In genomic region chr5:37257243-37257642, GRCm38 (mm10) we compare ENCODE assay signal across 10 mouse cellular contexts. TPM values are rescaled to one million over a fixed set of nuclear protein-coding genes. Genes with fewer than 3 reads are reported as not detected.
DNase-seq lines count a peak whose midpoint lies in the region; ATAC-seq and TF ChIP-seq lines count a peak whose summit lies in the region.
"Had no signal": no experiment of that assay in that cellular context is flagged by ENCODE, and none has a peak within 500 bp of the region (broad histone marks: within the 10 kb centered on the region; RNA-seq: fewer than 3 reads in every experiment).

No protein-coding gene starts in this region.

- H3K4me2 ChIP-seq in hindbrain, embryonic 14.5 days (replicated peaks), result no peak overlapping the region
- no peak overlapping the region for H3K4me2 ChIP-seq in hindbrain, embryonic 16.5 days (ENCODE audit: low read length)
- H3K4me2 ChIP-seq in embryonic facial prominence, embryonic 11.5 days (ENCODE audit: low read depth, low read length), result no peak overlapping the region
- H3K4me2 ChIP-seq in stomach, postnatal 0 days (replicated peaks; ENCODE audit: low read depth), result no peak overlapping the region
- H3K4me2 ChIP-seq: hindbrain, embryonic 15.5 days; limb, embryonic 15.5 days had no signal

- 63% methylated on average over 5 of the region's 5 CpGs for WGBS in hindbrain, embryonic 14.5 days
- 54% methylated on average over 5 of the region's 5 CpGs for WGBS in hindbrain, embryonic 16.5 days
- WGBS in embryonic facial prominence, embryonic 11.5 days, result 51% methylated on average over 5 of the region's 5 CpGs
- 45% methylated on average over 5 of the region's 5 CpGs for WGBS in stomach, postnatal 0 days

- H3K27me3 ChIP-seq in hindbrain, embryonic 14.5 days (ENCODE audit: control insufficient read depth, insufficient read depth, low read length), result no peaks in the 10 kb centered on the region
- H3K27me3 ChIP-seq in hindbrain, embryonic 16.5 days (replicated peaks; ENCODE audit: control insufficient read depth, insufficient read depth, low read length), result no peaks in the 10 kb centered on the region
- no peaks in the 10 kb centered on the region for H3K27me3 ChIP-seq in embryonic facial prominence, embryonic 11.5 days (ENCODE audit: control insufficient read depth, insufficient read depth, low read length)
- no peaks in the 10 kb centered on the region for H3K27me3 ChIP-seq in stomach, postnatal 0 days (ENCODE audit: control insufficient read depth, insufficient read depth, low read length)
- H3K27me3 ChIP-seq: hindbrain, embryonic 15.5 days; limb, embryonic 15.5 days had no signal

- ATAC-seq in hindbrain, embryonic 14.5 days (ENCODE audit: low FRiP score), result no peak
- no peak for ATAC-seq in hindbrain, embryonic 16.5 days
- no peak for ATAC-seq in embryonic facial prominence, embryonic 11.5 days (replicated peaks; ENCODE audit: insufficient number of reproducible peaks, low FRiP score, low TSS enrichment, low read depth)
- no peak for ATAC-seq in stomach, postnatal 0 days (ENCODE audit: low FRiP score, low TSS enrichment)

- peak; percentile 44 for DNase-seq in hindbrain, embryonic 14.5 days (ENCODE audit: low spot score)
- peak; percentile 18 for DNase-seq in urinary bladder, postnatal 14 days (ENCODE audit: low spot score)
- DNase-seq in urinary bladder, postnatal 10 days (ENCODE audit: low spot score), result no peak
- peak; percentile 73 for DNase-seq in embryonic facial prominence, embryonic 11.5 days (ENCODE audit: low spot score)
- DNase-seq in stomach, postnatal 0 days (ENCODE audit: low spot score), result peak; percentile 48
- DNase-seq in right cerebral cortex, adult 18-20 months, result no peak
- no peak for DNase-seq in right cerebral cortex, postnatal 10 days (ENCODE audit: low spot score in 2 of 2)

- H3K27ac ChIP-seq in hindbrain, embryonic 14.5 days, result 0 out of 2 replicates have a peak overlapping the region, but pooled peaks have one; percentile 49
- H3K27ac ChIP-seq in hindbrain, embryonic 16.5 days (ENCODE audit: low read depth, low read length), result no peak overlapping the region
- H3K27ac ChIP-seq in embryonic facial prominence, embryonic 11.5 days (replicated peaks; ENCODE audit: low read depth, low read length), result no peak overlapping the region
- no peak overlapping the region for H3K27ac ChIP-seq in stomach, postnatal 0 days (replicated peaks)
- H3K27ac ChIP-seq: hindbrain, embryonic 15.5 days; limb, embryonic 15.5 days had no signal

- H3K4me3 ChIP-seq in hindbrain, embryonic 14.5 days (replicated peaks; ENCODE audit: low read length), result no peak overlapping the region
- no peak overlapping the region for H3K4me3 ChIP-seq in hindbrain, embryonic 16.5 days (ENCODE audit: low read length)
- no peak overlapping the region for H3K4me3 ChIP-seq in embryonic facial prominence, embryonic 11.5 days (ENCODE audit: low read depth, low read length)
- H3K4me3 ChIP-seq in stomach, postnatal 0 days (ENCODE audit: low read depth, low read length), result no peak overlapping the region
- H3K4me3 ChIP-seq: hindbrain, embryonic 15.5 days; limb, embryonic 15.5 days had no signal

- H3K9me3 ChIP-seq in hindbrain, embryonic 14.5 days (ENCODE audit: control insufficient read depth, low read length), result no peaks in the 10 kb centered on the region
- no peaks in the 10 kb centered on the region for H3K9me3 ChIP-seq in hindbrain, embryonic 16.5 days (ENCODE audit: control insufficient read depth, low read length)
- no peaks in the 10 kb centered on the region for H3K9me3 ChIP-seq in embryonic facial prominence, embryonic 11.5 days (replicated peaks; ENCODE audit: control insufficient read depth, low read length)
- no peaks in the 10 kb centered on the region for H3K9me3 ChIP-seq in stomach, postnatal 0 days (ENCODE audit: control insufficient read depth, low read length)
- H3K9me3 ChIP-seq: hindbrain, embryonic 15.5 days; limb, embryonic 15.5 days had no signal

- no peak overlapping the region for H3K9ac ChIP-seq in hindbrain, embryonic 14.5 days
- no peak overlapping the region for H3K9ac ChIP-seq in hindbrain, embryonic 16.5 days (ENCODE audit: low read depth, low read length)
- H3K9ac ChIP-seq in embryonic facial prominence, embryonic 11.5 days (replicated peaks; ENCODE audit: low read length), result no peak overlapping the region
- H3K9ac ChIP-seq in stomach, postnatal 0 days (ENCODE audit: low read length), result no peak overlapping the region
- H3K9ac ChIP-seq: hindbrain, embryonic 15.5 days; limb, embryonic 15.5 days had no signal

- no peak for TF ChIP-seq CTCF in stomach, postnatal 0 days (IDR thresholded peaks at IDR 0.05; ENCODE audit: low read depth)

- peaks cover 3% of the 10 kb centered on the region for H3K36me3 ChIP-seq in hindbrain, embryonic 14.5 days (replicated peaks; ENCODE audit: control insufficient read depth, insufficient read depth)
- H3K36me3 ChIP-seq in hindbrain, embryonic 16.5 days (ENCODE audit: control insufficient read depth, insufficient read depth, low read length), result no peaks in the 10 kb centered on the region
- H3K36me3 ChIP-seq in embryonic facial prominence, embryonic 11.5 days (replicated peaks; ENCODE audit: control insufficient read depth, insufficient read depth, low read depth, low read length), result no peaks in the 10 kb centered on the region
- H3K36me3 ChIP-seq in stomach, postnatal 0 days (ENCODE audit: control insufficient read depth, insufficient read depth, low read length), result no peaks in the 10 kb centered on the region
- H3K36me3 ChIP-seq: limb, embryonic 15.5 days had no signal

- peaks cover 46% of the 10 kb centered on the region for H3K4me1 ChIP-seq in hindbrain, embryonic 14.5 days (replicated peaks; ENCODE audit: control insufficient read depth, insufficient read depth, low read length)
- H3K4me1 ChIP-seq in hindbrain, embryonic 16.5 days (ENCODE audit: control insufficient read depth, insufficient read depth, low read depth, low read length), result peaks cover 49% of the 10 kb centered on the region
- H3K4me1 ChIP-seq in embryonic facial prominence, embryonic 11.5 days (ENCODE audit: control insufficient read depth, insufficient read depth, low read length), result no peaks in the 10 kb centered on the region
- H3K4me1 ChIP-seq in stomach, postnatal 0 days (replicated peaks; ENCODE audit: control insufficient read depth, insufficient read depth), result no peaks in the 10 kb centered on the region
- H3K4me1 ChIP-seq: limb, embryonic 15.5 days had no signal

- no peak for TF ChIP-seq EP300 in stomach, postnatal 0 days (optimal IDR thresholded peaks at IDR 0.05)

RNA-seq across cellular contexts. Expression of gene Crmp1, which starts 15.5 kb away (rescaled TPM):
- polyA plus RNA-seq in hindbrain, embryonic 14.5 days (2014; fragmentation: Nextera tagmentation; extraction: Ambion mirVana), result 907 and 1,000 TPM in 2 replicates
- 851 and 939 TPM in 2 replicates for polyA plus RNA-seq in hindbrain, embryonic 16.5 days (2015; fragmentation: Nextera tagmentation; extraction: Ambion mirVana)
- polyA plus RNA-seq in embryonic facial prominence, embryonic 11.5 days (2014; fragmentation: Nextera tagmentation; extraction: Ambion mirVana), result 82.9 and 96.6 TPM in 2 replicates
- 6.8 and 8.5 TPM in 2 replicates for polyA plus RNA-seq in stomach, postnatal 0 days (2015; fragmentation: Nextera tagmentation; extraction: Ambion mirVana)

Comparison
In these comparisons a context has a peak if more than half of its experiments do, and no peak if none do; other contexts are left out.
1. DNase-seq: peak in hindbrain, embryonic 14.5 days (single experiment), urinary bladder, postnatal 14 days (single experiment), embryonic facial prominence, embryonic 11.5 days (single experiment) and stomach, postnatal 0 days (single experiment); none in urinary bladder, postnatal 10 days (single experiment), right cerebral cortex, adult 18-20 months (single experiment) and right cerebral cortex, postnatal 10 days (0 of 2).